Mouse (Mus musculus) bone marrow, adult 2 months (tissue): Measurements from ENCODE around the gene Scn3b.

ENCODE experiments used
- CTCF ChIP-seq: fragments of 200-500 bp; IDR thresholded peaks from 2 replicates; pipeline ENCODE4 v1.5.1; 2011; ENCODE audit warnings: low read length, control low read depth; ENCODE audit not compliant: control insufficient read depth, insufficient read depth
- POLR2A ChIP-seq: fragments of 200-500 bp; IDR thresholded peaks from 2 replicates; pipeline ENCODE4 v1.6.1; 2011; ENCODE audit warnings: low read depth, mild to moderate bottlenecking, control low read depth, low read length, borderline replicate concordance; ENCODE audit not compliant: control insufficient read depth

DNA sequence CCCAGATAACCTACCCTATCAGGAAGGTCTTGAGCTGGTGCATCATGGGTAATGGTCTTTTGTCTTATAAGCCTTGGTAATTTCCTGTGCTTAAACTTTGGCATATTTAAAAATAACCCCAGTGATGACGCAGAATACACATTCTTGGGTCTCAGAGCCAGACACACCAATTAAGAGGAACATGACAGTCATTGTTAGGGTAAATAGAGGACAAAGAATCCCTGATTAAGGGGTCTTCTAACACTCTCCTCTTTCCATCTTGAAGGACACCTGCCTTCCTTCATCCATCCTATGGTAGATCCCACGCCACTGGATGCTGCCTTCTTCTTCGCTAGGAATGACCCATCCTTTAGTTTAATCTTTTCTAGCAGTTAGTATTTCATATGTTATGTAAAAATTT is 53.4 kb downstream of the Scn3b start:
- TF ChIP-seq CTCF (no peak), POLR2A (no peak)
